Mouse (Mus musculus) forelimb bud, embryonic 11.5 days (tissue): ENCODE results near the gene Lgr5.

Experiments
- DNase-seq: peaks from one replicate; pipeline ENCODE4 v3.0.0-alpha.2; 2012; ENCODE audit warnings: low read depth, low spot score

Gene Lgr5

DNA sequence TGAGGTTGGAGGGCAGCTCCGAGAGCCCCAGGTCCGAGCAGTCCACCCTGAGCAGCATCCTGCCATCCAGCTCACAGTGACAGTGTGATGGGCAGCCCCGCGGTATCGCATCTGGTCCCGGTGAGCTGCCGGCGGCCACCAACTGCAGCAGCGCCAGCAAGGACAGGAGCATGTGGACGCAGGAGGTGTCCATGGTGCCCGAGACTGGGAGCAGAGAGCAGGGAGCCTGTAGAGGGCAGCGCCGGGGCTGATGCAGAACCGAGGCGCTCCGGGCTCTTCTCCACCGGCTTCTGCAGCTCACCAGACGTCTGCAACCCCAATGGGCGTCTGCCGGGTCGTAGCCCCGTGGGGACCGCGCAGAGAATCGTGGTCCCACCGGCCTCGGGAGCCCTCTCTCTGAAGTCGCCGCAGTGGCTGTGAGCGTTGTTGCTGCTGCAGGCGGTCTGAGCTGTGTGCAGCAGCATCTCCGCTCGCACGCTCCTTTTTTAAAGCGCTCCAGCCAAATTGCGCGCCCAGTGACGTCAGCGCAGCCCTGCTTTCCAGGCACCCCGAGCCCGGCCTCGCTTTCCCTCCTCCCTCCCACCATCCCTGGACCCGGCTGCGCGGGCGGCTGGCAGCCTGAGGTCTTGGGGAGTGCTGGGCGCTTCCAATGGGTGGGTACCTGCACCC lies at the start of gene Lgr5:
TSS of gene Lgr5 (minus strand) at position 480 of the 669 bp plus-strand sequence.
- peak; percentile 61 for DNase-seq

DNA sequence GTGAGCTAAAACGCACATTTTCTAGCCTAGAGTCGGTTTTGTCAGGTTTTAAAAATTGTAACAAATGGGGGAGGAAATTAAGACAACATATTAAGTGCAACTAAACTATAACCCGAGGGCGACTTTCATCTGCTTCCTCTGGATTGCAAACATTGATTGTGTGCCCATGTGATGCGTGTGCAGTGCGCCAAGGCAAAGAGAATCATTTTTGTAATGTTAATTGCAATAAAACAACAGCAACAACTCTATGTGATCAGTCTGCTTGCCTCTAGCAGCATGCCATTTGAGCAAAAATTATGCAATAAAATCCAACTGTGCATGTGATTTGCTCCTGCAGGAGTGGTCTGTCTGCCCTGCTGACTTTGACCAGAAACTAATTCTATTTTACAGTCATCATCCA lies 39.1 kb upstream of the Lgr5 start:
- no peak for DNase-seq

DNA sequence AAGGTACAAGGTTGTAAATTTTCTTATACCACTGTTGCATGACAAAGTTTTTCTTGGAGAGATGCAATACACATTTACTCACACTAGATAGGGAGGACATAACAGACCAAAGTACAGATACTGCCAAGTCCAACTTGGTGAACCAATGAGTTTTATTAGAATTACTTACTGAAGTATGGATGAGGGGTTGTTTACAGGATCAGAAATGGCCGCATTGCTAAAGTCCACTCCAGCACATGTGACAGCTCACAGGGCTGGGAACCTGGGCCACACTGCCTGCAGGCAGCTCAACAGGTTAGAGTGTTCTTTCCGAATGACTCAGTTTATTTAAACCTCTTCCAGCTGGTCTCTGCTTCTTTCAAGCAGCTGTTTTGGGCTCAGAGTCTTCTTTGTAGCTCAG lies 37.4 kb upstream of the Lgr5 start:
- no peak for DNase-seq

DNA sequence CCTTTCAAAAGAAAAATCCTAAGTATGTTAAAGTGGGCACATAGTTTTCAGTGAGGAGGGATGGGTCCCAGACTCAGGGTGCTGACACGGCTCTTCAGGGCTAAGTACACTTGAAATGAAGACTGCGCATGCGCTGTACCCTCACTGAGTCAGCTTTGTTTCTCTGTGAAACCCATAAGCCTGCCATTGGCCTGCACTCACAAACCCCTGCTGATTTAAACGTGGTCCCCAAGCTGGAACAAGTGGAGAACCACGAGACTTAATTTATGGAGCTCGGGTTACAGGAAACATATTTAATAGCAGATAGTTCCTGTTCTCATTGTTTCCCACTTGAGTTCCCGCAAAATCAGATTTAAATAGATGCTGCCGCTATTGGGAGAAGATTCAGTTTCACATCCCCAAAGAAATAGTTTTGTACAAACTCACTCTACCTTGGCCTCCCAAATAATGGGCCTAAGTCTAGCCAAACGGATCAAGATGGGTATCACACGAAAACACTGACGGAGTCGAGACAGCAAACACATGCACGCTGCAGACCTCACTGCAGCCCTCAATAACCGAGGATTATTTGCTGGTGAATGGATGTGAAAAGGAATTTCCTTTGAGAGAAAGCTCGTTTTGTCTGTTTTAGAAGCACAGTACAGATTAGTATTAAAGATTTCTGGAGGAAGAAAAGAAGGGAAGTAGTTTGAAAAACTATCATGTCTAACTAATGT lies 36.5 kb upstream of the Lgr5 start:
- peak; percentile 39 for DNase-seq

DNA sequence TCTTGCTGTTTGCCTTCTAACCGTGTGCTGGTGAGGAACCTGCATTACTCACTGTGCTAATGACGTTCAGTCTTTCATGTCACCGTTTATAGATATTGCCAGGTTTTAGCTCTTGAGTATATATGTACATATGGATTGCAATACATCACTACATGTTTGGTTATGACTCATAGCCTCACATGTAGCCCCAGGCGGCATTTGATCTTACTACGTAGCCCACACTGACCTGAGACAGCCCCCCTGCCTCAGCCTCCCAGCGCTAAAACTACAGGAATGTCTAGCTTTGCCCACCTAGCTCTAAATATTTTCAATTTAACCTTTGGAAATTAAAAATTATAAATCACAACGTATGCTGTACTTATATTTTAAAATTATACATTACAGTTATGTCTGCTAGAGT lies 35.9 kb upstream of the Lgr5 start:
- DNase-seq: no peak

DNA sequence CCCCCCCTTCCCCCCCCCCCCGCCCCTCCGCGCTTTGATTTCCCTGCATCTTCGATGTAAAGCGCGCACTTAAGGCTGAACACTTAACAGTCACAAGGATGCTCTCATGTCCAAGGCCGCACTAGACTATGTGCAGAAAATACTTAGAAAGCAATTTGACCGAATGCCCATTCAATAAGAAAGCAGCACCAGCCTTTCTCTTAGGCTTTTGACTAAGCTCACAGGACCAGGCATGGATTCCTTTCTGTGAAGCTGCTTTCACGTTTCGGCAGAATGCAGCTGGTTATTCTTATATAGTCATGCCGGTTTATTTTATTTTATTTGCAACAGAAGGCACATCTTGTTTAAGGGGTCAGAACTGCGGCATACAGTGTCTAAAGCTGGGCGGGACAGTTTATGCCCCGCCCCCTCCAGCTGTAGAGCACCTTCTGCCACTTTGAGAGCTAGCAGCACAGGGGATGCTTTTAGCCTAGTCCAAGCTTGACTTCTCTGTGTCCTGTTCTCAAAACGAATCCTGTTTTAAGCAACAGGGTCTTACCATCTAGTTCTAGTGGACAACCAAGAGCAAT lies 30.8 kb upstream of the Lgr5 start:
- DNase-seq: no peak

DNA sequence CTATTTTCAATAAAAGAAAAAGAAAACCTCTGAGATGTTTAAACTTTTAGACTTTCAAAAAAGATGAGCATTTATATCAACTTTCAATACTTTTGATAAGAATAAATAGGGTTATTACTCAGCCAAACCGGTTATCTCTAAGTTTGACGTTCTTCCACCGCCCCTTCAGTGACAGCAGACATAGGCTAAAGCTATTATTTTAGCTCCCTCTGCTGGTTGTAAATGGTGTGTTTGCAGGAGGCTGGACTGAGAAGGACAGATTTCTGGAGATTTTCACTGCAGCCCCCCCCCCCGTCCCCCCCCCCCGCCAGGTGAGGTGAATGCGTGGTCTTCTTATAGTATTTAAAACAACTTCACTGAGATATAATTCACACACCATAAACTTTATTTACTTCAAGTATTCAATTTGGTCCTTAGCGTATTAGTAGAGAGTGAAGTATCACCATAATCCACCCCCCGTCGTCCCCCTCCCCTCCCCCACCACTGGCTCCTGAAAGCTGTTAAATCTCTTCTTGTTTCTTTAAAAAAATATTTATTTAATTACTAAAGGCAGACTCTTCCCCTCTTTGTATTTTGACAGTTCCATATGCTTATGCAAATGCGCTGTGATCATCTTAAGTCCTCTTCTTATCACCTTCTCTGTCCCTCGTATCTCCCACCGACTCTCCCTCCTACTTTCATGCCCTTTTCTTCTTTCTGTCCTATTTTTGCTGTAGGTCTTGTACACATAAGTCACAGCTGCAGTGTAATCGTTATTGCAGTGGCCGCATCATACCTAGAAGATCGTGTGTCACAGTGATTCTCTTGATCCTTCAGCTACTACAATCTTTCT lies 30.1 kb upstream of the Lgr5 start:
- peak; percentile 60 for DNase-seq

DNA sequence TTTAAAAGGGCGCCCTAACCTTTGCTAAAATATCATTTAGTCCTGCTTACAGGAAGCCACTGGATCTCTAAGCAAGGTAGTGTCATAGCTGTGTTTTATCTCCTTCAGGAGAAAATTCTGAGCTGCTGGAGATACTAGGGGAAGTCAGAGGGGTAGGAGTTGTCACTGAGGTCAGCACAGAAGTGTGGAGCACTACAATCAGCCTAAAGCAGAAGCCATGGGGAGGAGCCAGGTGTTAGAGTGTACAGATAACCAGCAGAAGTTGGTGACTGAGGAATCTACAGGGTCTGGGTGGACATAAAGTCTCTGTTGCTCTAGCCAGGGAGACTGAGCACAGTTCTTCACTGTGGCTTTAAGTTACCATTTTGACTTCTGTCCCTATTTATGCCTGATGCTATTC lies 8.2 kb upstream of the Lgr5 start:
- no peak for DNase-seq

DNA sequence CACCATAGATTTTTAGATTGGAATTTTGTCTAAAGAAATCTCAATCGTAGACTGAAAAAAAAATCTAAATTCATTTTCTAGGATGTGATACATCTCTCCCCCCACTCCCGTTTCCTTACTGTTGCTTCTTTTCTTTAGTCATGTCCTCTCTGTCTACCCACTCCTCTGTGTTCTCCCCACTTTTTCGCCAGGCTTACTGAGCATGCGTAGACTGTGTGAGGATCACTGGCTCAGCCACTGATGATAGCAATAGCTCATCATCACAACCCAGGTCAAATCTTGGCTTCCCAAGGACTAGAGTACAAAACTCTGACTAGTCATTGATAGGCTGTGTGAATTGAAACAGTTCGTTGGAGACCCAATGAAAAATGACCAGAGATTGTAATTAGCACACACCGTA lies 6.1 kb upstream of the Lgr5 start:
- no peak for DNase-seq

DNA sequence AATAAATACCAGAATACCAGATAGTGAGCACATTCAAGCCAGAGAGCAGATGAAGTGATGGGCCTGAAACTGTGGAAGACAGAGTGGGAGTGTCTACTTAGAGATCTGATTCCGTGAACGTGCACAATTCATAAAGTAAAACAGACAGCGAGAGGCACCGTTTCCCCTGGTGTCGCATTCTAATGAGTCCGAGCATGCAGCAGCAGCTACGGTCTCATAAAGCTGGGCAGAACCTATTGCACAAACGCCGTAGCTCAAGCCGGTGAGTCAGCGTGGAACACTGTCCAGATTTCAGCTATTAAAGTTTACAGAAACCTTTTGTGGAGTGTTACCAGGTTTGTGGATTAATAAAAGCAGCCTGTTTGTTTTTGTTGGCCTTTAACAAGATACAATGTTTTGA lies 5.6 kb upstream of the Lgr5 start:
- peak; percentile 59 for DNase-seq

DNA sequence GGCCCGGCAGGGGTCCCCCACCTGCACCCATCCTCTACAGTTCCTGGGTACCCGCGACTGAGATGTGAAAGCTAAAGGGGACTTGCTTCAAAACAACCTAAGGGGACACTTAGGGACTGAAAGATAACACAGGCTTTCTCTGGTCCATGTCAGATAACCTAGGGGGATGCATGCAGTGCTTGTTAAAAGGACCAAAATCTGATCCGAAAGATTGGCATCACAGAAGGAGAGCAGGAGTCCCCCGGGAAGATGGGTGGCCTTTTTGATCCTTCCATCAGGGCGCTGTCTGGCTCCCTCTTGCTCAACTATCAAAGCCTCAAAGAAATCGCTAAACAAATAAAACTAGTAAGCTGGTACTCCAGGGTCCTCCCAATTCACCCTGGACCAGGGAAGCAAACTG lies 399 bp upstream of the Lgr5 start:
- no peak for DNase-seq

DNA sequence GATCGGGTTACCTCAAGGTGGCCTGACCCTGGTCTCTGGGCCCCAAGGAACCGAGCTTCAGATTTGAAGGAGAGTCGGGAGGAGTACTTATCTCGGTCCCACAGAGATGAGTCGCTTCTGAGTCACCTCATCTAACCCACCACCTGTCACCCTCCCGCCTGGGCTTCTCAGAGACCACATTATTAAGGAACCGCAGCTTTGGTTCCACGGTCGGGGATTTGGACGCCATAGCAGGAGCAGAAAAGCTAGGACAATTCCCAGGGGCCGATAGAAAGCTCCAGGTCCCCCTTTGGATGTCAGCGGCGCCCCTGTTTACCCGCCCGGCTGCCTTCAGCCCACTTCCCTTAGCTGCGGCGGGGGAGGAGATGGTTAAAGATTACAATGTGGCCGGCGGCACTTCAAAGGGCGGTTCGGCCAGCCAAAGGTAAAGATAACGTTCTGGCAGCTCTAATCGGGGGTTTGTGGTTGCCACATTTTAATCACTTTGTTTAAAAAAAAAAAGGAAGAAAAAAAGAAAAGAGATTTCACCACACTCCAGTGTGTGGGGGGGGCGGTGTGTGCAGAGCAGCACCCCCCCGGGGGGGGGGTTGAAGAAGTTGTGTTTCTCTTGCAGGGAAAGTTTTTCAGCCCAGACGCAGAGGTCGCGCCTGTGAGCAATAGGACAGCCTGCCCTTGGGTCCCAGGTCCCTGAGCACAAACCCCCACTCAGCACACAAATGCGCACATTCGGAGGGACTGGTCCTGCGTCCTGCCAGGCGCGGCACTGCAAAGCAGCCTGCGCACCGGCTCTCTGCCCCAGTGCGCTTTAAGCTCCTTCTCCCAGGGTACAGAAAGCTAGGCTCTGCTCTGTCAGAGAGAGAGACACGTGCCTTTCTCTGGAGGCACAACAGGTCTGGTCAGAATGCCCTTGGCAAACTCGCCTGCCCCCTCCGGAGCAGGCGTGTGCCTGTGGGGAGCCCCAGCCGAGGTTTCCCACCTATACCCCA lies 1.0 kb downstream of the Lgr5 start:
- peak; percentile 51 for DNase-seq

DNA sequence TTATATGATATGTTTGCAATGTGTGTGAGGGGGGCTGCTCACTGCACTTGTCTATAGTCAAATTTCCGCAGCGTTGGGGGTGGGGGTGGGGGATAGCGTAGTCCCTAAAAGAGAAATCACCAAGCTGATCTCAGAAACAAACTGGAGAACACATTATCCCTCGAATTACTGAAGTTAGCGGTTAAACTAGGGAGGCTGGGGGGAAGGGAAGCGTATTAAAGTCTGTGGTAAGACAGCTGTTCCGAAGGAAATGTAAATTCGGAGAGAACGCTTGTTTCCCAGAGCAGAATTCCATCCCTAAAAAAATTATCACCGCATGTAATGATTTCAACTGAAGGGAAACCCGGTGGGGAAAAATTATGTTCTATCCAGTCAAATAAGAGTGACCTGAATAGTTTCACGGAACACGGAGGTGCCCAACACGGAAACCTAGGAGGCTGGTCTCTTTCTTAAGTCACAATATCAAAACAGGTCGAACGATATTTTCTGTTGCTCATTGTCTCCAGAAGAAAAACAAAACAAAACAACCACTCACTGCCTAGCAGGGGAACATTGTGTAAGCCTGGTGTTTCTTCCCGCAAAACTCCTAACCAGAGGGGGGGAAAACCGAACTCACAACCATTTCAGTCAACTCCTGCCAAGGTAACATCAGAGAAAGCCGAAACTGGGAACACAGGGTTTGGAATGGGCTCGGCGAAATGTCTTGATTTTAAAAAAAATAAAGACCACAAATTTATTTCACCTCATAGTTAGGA lies 1.9 kb downstream of the Lgr5 start:
- DNase-seq: no peak

DNA sequence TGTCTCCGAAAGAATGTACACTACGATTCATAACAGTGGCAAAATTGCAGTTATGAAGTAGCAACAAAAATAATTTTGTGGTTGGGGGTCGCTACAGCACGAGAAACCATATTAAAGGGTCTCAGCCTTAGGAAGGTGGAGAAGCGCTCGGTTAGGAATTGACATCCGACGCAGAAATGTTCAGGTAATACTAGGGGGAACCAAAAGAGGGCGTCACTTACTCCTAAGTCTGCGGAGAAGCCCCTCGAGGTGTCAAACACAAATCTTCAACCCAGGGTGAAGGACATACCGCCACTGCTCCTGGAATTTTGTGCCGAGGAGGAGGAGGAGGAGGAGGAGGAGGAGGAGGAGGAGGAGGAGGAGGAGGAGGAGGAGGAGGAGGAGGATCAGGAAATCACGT lies 2.9 kb downstream of the Lgr5 start:
- no peak for DNase-seq

DNA sequence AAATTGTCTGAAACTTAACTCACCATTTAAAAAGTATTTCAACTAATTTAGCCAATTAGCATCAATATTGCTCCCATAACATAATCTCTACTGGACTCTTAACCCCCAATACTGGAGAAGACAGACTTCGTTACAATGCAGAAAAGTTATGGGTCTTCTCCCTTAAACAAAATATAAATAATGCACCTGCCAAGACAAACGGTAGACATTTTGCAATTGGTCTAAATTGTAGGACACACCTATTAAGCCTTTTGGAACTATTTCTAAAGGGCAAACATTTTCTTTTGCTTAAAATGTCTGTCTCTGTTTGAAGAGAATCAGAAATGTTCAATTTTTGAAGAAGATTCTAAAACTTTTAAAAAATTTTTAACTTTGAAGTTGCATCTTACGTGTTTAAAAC lies 4.5 kb downstream of the Lgr5 start:
- no peak for DNase-seq

DNA sequence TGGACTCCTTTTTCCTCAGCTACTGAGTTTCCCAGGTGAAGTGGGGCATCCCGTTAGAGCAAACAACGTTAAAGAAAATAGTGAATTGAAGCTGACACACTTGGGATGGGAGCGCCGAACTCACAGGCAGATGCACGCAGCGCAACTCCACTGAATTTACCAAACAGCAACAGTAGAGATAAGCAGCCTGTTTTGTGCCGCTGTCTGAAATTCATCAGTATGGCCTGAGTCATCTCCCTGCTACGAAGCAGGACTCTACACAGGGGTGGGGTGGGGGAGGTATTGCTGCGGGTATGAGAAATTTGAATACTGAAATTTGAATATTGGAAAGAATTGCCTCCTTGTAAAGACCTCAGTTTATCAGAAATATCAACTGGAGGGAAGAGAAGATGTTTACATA lies 5.6 kb downstream of the Lgr5 start:
- no peak for DNase-seq

DNA sequence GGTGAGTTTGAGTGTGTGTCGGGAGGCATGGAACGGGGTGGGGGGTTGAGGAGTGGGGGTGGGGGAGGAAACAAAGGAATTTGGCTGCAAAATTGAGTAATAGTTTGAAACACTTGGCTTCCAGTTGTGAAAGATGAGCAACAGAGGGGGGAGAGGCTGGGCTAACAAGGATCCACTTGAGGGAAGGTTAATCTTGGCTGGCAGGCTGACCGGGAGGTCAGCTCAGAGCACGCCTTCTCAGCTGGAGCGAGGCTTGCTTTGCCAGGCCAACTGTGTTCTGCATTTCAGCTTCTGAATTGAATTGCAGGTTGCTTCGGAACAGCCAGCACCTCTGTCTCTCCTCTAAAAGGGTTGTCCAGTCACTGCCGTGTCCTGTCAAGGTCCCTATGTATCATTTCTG lies 8.1 kb downstream of the Lgr5 start:
- no peak for DNase-seq

DNA sequence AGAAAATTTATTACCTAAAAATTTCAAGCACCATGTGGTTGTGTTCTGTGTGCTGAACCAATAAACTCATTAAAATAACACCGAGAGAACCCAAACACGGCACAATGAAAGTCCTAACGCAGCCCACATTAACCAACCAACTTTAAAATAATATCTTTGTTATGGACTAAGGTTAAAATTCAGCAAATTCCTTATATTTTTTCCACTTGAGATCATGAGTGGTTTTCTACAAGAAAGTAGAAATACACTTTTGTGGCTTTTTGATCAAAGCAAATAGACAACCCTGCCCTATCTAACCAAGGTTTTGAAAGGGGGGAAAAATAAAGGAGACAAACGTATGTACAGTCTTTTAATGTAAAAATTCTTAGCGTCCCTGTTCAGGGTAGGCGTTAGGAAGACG lies 8.5 kb downstream of the Lgr5 start:
- DNase-seq: no peak

DNA sequence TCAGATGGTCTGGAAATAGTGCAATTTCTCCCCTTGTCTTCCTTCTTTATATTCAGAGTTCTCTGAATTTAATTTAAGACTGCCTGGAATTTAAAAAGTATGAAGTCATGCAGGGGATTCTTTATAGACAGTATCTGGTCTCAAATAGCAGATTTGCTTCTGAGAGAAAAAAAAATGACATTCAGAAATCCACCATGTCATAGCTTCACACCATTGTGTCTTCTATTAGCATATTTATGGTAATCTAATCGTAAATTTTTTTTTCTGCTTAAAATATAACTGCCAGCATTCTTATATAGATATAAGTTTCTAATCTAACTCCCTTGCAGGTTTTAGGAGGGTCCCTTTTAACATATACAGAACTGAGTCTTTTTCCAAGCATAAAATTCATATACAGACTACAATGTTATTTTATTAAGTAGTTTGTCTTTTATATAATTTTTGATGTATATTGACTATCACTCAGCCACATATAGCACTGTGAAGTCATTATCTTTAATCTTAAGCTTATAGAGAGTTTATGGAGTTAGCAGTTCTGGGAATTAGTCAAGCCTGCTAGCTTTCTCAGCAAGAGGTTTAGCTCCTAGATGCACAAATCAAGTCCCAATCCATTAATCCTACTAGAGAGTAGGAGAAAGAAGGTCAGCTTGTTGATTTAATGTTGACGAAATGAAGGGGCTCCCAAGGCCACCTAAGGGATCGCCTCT lies 15.7 kb downstream of the Lgr5 start:
- no peak for DNase-seq

DNA sequence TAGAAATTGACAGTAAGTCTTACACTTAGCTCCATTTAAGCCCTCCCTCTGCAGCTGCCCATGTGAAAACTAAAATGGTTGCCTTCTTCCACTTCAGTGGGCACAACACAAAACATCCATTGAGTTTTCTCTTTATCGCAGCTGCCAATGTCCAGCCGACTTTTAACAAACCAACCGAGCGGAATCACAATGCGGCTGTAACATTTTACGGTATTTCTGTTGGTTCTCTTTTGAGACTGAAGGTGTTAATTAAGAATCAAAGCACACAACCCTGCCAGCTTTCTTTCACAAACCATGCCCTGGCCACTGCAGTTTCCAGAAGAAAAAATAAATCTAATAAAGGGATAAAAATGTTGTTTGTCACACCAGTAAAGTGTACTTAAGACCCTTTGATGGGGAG lies 16.3 kb downstream of the Lgr5 start:
- DNase-seq: no peak
